In the genomic region with DNA sequence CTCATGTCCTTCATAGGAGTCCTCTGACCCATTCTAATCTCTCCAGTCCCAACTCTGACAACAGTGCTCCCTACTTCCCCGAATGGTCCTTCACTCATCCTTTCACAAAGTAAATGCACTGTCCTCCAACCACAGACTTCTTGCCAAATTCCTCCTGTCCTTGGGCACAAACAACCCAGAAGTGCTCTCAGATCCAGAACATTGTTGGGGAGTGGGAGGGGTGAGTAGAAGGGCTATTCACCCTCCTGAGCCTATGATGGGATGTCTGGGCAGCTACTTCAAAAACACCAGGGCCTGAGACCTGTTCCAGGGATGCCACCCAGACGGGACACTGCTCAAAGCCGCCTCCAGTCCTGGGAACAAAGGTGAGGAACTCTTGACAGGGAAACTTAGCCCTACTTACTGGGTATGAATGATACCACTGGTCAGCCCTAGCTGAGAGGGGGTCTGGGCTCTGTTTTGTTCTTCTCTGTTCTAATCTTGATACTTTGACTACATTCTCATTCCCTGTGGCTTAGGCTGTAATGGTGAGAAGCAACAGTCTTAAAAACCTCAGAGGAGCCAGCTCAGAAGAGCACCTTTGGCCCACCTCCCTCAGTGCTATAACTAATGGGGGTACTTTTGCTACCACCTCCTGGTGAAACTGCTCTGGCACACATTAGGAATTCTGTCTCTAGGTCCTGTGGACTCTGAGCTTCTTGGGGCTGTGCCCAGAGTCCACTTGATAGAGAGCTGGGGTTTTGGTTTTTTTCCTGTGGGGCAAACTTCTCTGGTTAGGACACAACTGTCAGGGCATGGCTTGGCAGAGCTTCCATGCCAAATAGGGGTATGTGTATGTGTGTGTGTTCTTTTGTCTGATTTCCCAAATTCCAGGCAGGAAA, we compare ENCODE assay signal across 8 mouse cellular contexts.
DNase-seq lines count a peak whose midpoint lies in the region; ATAC-seq lines count a peak whose summit lies in the region.

No protein-coding gene starts in this region.

- H3K4me1 ChIP-seq in forebrain, embryonic 13.5 days, result peaks cover 51% of the 10 kb centered on the region
- H3K4me1 ChIP-seq in intestine, embryonic 15.5 days (replicated peaks), result peaks cover 48% of the 10 kb centered on the region
- peaks cover 85% of the 10 kb centered on the region for H3K4me1 ChIP-seq in lung, embryonic 15.5 days

- H3K27ac ChIP-seq in forebrain, embryonic 13.5 days, result peak overlapping the region; percentile 86
- H3K27ac ChIP-seq in intestine, embryonic 15.5 days, result peak overlapping the region; percentile 89
- H3K27ac ChIP-seq in lung, embryonic 15.5 days, result peak overlapping the region; percentile 94

- no peaks in the 10 kb centered on the region for H3K36me3 ChIP-seq in forebrain, embryonic 13.5 days (ENCODE audit: poor library complexity, severe bottlenecking)
- H3K36me3 ChIP-seq in intestine, embryonic 15.5 days, result no peaks in the 10 kb centered on the region
- no peaks in the 10 kb centered on the region for H3K36me3 ChIP-seq in lung, embryonic 15.5 days

- no peaks in the 10 kb centered on the region for H3K9me3 ChIP-seq in forebrain, embryonic 13.5 days (replicated peaks)
- H3K9me3 ChIP-seq in intestine, embryonic 15.5 days, result no peaks in the 10 kb centered on the region
- H3K9me3 ChIP-seq in lung, embryonic 15.5 days, result no peaks in the 10 kb centered on the region

- intact Hi-C loops in gastrocnemius, postnatal 14 days (cut with DNase I; ENCODE audit: low total_unique reads), result no loop called here

- DNase-seq in retina, embryonic 14.5 days (ENCODE audit: low spot score), result peak; percentile 34
- DNase-seq in retina, postnatal 1 day, result no peak
- DNase-seq in thymus, adult 18-20 months, result no peak
- no peak for DNase-seq in gastrocnemius, postnatal 14 days
- no peak for DNase-seq in cerebellum, adult 18-20 months

- ATAC-seq in forebrain, embryonic 13.5 days, result peak; percentile 39
- ATAC-seq in intestine, embryonic 15.5 days, result peak; percentile 3; the same call in 1 of the 2 replicates
- ATAC-seq in lung, embryonic 15.5 days (ENCODE audit: borderline replicate concordance, extremely low read depth, low FRiP score, low TSS enrichment), result no peak

- no peak overlapping the region for H3K9ac ChIP-seq in forebrain, embryonic 13.5 days
- 0 out of 2 replicates have a peak overlapping the region, but pooled peaks have one; percentile 12 for H3K9ac ChIP-seq in intestine, embryonic 15.5 days
- H3K9ac ChIP-seq in lung, embryonic 15.5 days, result peak overlapping the region; percentile 1; the same call in 1 of the 2 replicates

- H3K27me3 ChIP-seq in forebrain, embryonic 13.5 days, result 0 out of 2 replicates have a peak, but pooled peaks cover 3% of the 10 kb centered on the region
- no peaks in the 10 kb centered on the region for H3K27me3 ChIP-seq in intestine, embryonic 15.5 days (replicated peaks)
- H3K27me3 ChIP-seq in lung, embryonic 15.5 days, result no peaks in the 10 kb centered on the region

- H3K4me3 ChIP-seq in forebrain, embryonic 13.5 days, result no peak overlapping the region
- no peak overlapping the region for H3K4me3 ChIP-seq in intestine, embryonic 15.5 days (replicated peaks)
- H3K4me3 ChIP-seq in lung, embryonic 15.5 days, result no peak overlapping the region

- H3K4me2 ChIP-seq in forebrain, embryonic 13.5 days, result no peak overlapping the region
- H3K4me2 ChIP-seq in intestine, embryonic 15.5 days (replicated peaks), result no peak overlapping the region
- H3K4me2 ChIP-seq in lung, embryonic 15.5 days, result no peak overlapping the region

- WGBS in forebrain, embryonic 13.5 days, result 77% methylated on average over 3 of the region's 3 CpGs
- WGBS in intestine, embryonic 15.5 days, result 83% methylated on average over 3 of the region's 3 CpGs
- 66% methylated on average over 3 of the region's 3 CpGs for WGBS in lung, embryonic 15.5 days
